Mouse (Mus musculus): ENCODE measurements around the gene Saa2.
A peak's percentile ranks its signal among the peaks of the same experiment; 100 is the strongest.

Saa2 gene

GRCm38 (mm10) chr7:46762601-46763000 is 11.0 kb downstream of the Saa2 start:
- DNase-seq (ENCODE audit: low spot score in 2 of 2) = no peak

- DNase-seq (ENCODE audit: low spot score in 2 of 2) = no peak
Observed at GRCm38 (mm10) chr7:46764672-46765071, 13.1 kb downstream of the Saa2 start.

GRCm38 (mm10) chr7:46767371-46767770 is 15.8 kb downstream of the Saa2 start:
- DNase-seq (ENCODE audit: low spot score in 2 of 2) = no peak

GRCm38 (mm10) chr7:46768451-46768850 is 16.9 kb downstream of the Saa2 start:
- DNase-seq (ENCODE audit: low spot score in 2 of 2) = no peak

- DNase-seq (ENCODE audit: low spot score in 2 of 2) = peak in 1 of 2 experiments; percentile 57
Observed at GRCm38 (mm10) chr7:46770706-46771105, 19.1 kb downstream of the Saa2 start.

- no peak for DNase-seq (ENCODE audit: low spot score in 2 of 2)
Observed at GRCm38 (mm10) chr7:46789177-46789849, 37.7 kb downstream of the Saa2 start.

- no peak for DNase-seq (ENCODE audit: low spot score in 2 of 2)
Observed at GRCm38 (mm10) chr7:46793871-46794270, 42.3 kb downstream of the Saa2 start.

GRCm38 (mm10) chr7:46795287-46796205 is 44.0 kb downstream of the Saa2 start, which contains the start of the genes Hps5 and Gtf2h1:
Hps5 (minus strand) TSS chr7:46796064.
Gtf2h1 (plus strand) TSS chr7:46796103.
- peak; percentile 93 to 97 for DNase-seq (ENCODE audit: low spot score in 2 of 2)

GRCm38 (mm10) chr7:46796206-46796679 is 44.7 kb downstream of the Saa2 start:
- DNase-seq (ENCODE audit: low spot score in 2 of 2) = no peak

- no peak for DNase-seq (ENCODE audit: low spot score in 2 of 2)
Observed at GRCm38 (mm10) chr7:46796779-46797178, 45.2 kb downstream of the Saa2 start.

All from cerebellum, postnatal 4 days (tissue).